Comparison of ENCODE assay signal across 8 mouse cellular contexts in genomic region chr19:6910306-6910705, GRCm38 (mm10). TPM values are rescaled to one million over a fixed set of nuclear protein-coding genes. Genes with fewer than 3 reads are reported as not detected.
DNase-seq lines count a peak whose midpoint lies in the region; ATAC-seq and TF ChIP-seq lines count a peak whose summit lies in the region.
"Not testable (repeated sequence)": the region's sequence is repeated elsewhere in the genome, so short reads cannot be mapped to it uniquely, and the experiment has no call there.

No protein-coding gene starts in this region.

- peak overlapping the region; percentile 79 for H3K9ac ChIP-seq in forebrain, embryonic 16.5 days (replicated peaks; ENCODE audit: low read depth, low read length)
- H3K9ac ChIP-seq in hindbrain, embryonic 14.5 days, result peak overlapping the region; percentile 83
- H3K9ac ChIP-seq in neural tube, embryonic 14.5 days (replicated peaks; ENCODE audit: low read depth, low read length), result peak overlapping the region; percentile 47

- peak overlapping the region; percentile 76 for H3K4me3 ChIP-seq in forebrain, embryonic 16.5 days (replicated peaks; ENCODE audit: low read length)
- peak overlapping the region; percentile 71 for H3K4me3 ChIP-seq in hindbrain, embryonic 14.5 days (replicated peaks; ENCODE audit: low read length)
- H3K4me3 ChIP-seq in left cerebral cortex, adult 2 months, result peak overlapping the region; percentile 91
- peak overlapping the region; percentile 55 for H3K4me3 ChIP-seq in neural tube, embryonic 14.5 days (ENCODE audit: low read depth, low read length)

- H3K9me3 ChIP-seq in forebrain, embryonic 16.5 days (ENCODE audit: control insufficient read depth, low read length); hindbrain, embryonic 14.5 days (ENCODE audit: control insufficient read depth, low read length); neural tube, embryonic 14.5 days (ENCODE audit: control insufficient read depth, low read length): not testable (repeated sequence)

- under 1% methylated on average over 25 of the region's 30 CpGs for WGBS in forebrain, embryonic 16.5 days
- WGBS in hindbrain, embryonic 14.5 days, result under 1% methylated on average over 28 of the region's 30 CpGs
- WGBS in neural tube, embryonic 14.5 days, result 1% methylated on average over 29 of the region's 30 CpGs

- H3K27ac ChIP-seq in forebrain, embryonic 16.5 days (ENCODE audit: low read length), result peak overlapping the region; percentile 98
- H3K27ac ChIP-seq in hindbrain, embryonic 14.5 days, result peak overlapping the region; percentile 97
- H3K27ac ChIP-seq in left cerebral cortex, adult 2 months, result peak overlapping the region; percentile 99
- peak overlapping the region; percentile 98 for H3K27ac ChIP-seq in neural tube, embryonic 14.5 days (ENCODE audit: low read depth, low read length)

- ATAC-seq in forebrain, embryonic 16.5 days, result peak; percentile 6
- ATAC-seq in hindbrain, embryonic 14.5 days (ENCODE audit: low FRiP score); neural tube, embryonic 14.5 days (ENCODE audit: low read depth): not testable (repeated sequence)

- H3K27me3 ChIP-seq in forebrain, embryonic 16.5 days (replicated peaks; ENCODE audit: control insufficient read depth, insufficient read depth, low read length); hindbrain, embryonic 14.5 days (ENCODE audit: control insufficient read depth, insufficient read depth, low read length); neural tube, embryonic 14.5 days (ENCODE audit: control insufficient read depth, insufficient read depth, low read length): not testable (repeated sequence)

- peak; percentile 75 for DNase-seq in NIH3T3 (ENCODE audit: low read depth)
- peak; percentile 48 to 55 for DNase-seq in cerebellum, postnatal 14 days
- DNase-seq in hindbrain, embryonic 14.5 days (ENCODE audit: low spot score); left cerebral cortex, adult 2 months (ENCODE audit: extremely low spot score in 1 of 2, low spot score in 2 of 2): not testable (repeated sequence)
- DNase-seq in lung, postnatal 14 days, result peak; percentile 52
- peak; percentile 66 for DNase-seq in thymus, postnatal 14 days

- peaks cover 15% of the 10 kb centered on the region; the same call in 1 of the 2 replicates for H3K36me3 ChIP-seq in forebrain, embryonic 16.5 days (ENCODE audit: control insufficient read depth, insufficient read depth)
- H3K36me3 ChIP-seq in hindbrain, embryonic 14.5 days (replicated peaks; ENCODE audit: control insufficient read depth, insufficient read depth), result peaks cover 55% of the 10 kb centered on the region
- H3K36me3 ChIP-seq in neural tube, embryonic 14.5 days (ENCODE audit: control insufficient read depth, insufficient read depth, low read length), result peaks cover 27% of the 10 kb centered on the region

- peak overlapping the region; percentile 62 for H3K4me2 ChIP-seq in forebrain, embryonic 16.5 days (ENCODE audit: low read length)
- H3K4me2 ChIP-seq in hindbrain, embryonic 14.5 days (replicated peaks), result peak overlapping the region; percentile 94
- peak overlapping the region; percentile 70 for H3K4me2 ChIP-seq in neural tube, embryonic 14.5 days (ENCODE audit: low read depth, low read length)

- intact Hi-C loops in left cerebral cortex, adult 2 months (cut with DNase I), result not testable (repeated sequence)

- peaks cover 24% of the 10 kb centered on the region for H3K4me1 ChIP-seq in forebrain, embryonic 16.5 days (replicated peaks; ENCODE audit: control insufficient read depth, insufficient read depth, low read length)
- peaks cover 27% of the 10 kb centered on the region for H3K4me1 ChIP-seq in hindbrain, embryonic 14.5 days (replicated peaks; ENCODE audit: control insufficient read depth, insufficient read depth, low read length)
- H3K4me1 ChIP-seq in neural tube, embryonic 14.5 days (ENCODE audit: control insufficient read depth, insufficient read depth, low read length), result peaks cover 18% of the 10 kb centered on the region

- TF ChIP-seq CTCF in left cerebral cortex, adult 2 months (IDR thresholded peaks at IDR 0.05), result not testable (repeated sequence)

RNA-seq across cellular contexts. Expression of gene Prdx5, which starts 0.4 kb away (rescaled TPM):
- polyA plus RNA-seq in forebrain, embryonic 16.5 days (2015; fragmentation: Nextera tagmentation; extraction: Ambion mirVana), result 244 and 272 TPM in 2 replicates
- polyA plus RNA-seq in hindbrain, embryonic 14.5 days (2014; fragmentation: Nextera tagmentation; extraction: Ambion mirVana), result 291 and 300 TPM in 2 replicates
- 100 to 1,000 TPM; 315 to 354 TPM for total RNA-seq in left cerebral cortex, adult 2 months (2021)
- 240 and 272 TPM in 2 replicates for polyA plus RNA-seq in neural tube, embryonic 14.5 days (2014; fragmentation: Nextera tagmentation; extraction: Ambion mirVana)

RNA-seq across cellular contexts. Expression of gene Trmt112, which starts 0.8 kb away (rescaled TPM):
- 104 and 116 TPM in 2 replicates for polyA plus RNA-seq in forebrain, embryonic 16.5 days (2015; fragmentation: Nextera tagmentation; extraction: Ambion mirVana)
- polyA plus RNA-seq in hindbrain, embryonic 14.5 days (2014; fragmentation: Nextera tagmentation; extraction: Ambion mirVana), result 107 and 118 TPM in 2 replicates
- total RNA-seq in left cerebral cortex, adult 2 months (2021), result 10 to 100 TPM; 40.0 to 43.4 TPM
- polyA plus RNA-seq in neural tube, embryonic 14.5 days (2014; fragmentation: Nextera tagmentation; extraction: Ambion mirVana), result 104 and 106 TPM in 2 replicates

RNA-seq across cellular contexts. Expression of gene Esrra, which starts 11.3 kb away (rescaled TPM):
- 16.1 and 18.8 TPM in 2 replicates for polyA plus RNA-seq in forebrain, embryonic 16.5 days (2015; fragmentation: Nextera tagmentation; extraction: Ambion mirVana)
- polyA plus RNA-seq in hindbrain, embryonic 14.5 days (2014; fragmentation: Nextera tagmentation; extraction: Ambion mirVana), result 6.2 and 7.3 TPM in 2 replicates
- 10 to 100 TPM; 66.8 to 69.2 TPM for total RNA-seq in left cerebral cortex, adult 2 months (2021)
- polyA plus RNA-seq in neural tube, embryonic 14.5 days (2014; fragmentation: Nextera tagmentation; extraction: Ambion mirVana), result 6.9 and 8.4 TPM in 2 replicates

RNA-seq across cellular contexts. Expression of gene Catsperz, which starts 14.9 kb away (rescaled TPM):
- polyA plus RNA-seq in forebrain, embryonic 16.5 days (2015; fragmentation: Nextera tagmentation; extraction: Ambion mirVana), result 0.37 and 0.89 TPM in 2 replicates
- 1.7 and 2.3 TPM in 2 replicates for polyA plus RNA-seq in hindbrain, embryonic 14.5 days (2014; fragmentation: Nextera tagmentation; extraction: Ambion mirVana)
- total RNA-seq in left cerebral cortex, adult 2 months (2021), result 10 to 100 TPM; 23.1 TPM
- polyA plus RNA-seq in neural tube, embryonic 14.5 days (2014; fragmentation: Nextera tagmentation; extraction: Ambion mirVana), result 0.94 and 5.6 TPM in 2 replicates

RNA-seq across cellular contexts. Expression of gene Kcnk4, which starts 24.0 kb away (rescaled TPM):
- 2.1 and 3.3 TPM in 2 replicates for polyA plus RNA-seq in forebrain, embryonic 16.5 days (2015; fragmentation: Nextera tagmentation; extraction: Ambion mirVana)
- polyA plus RNA-seq in hindbrain, embryonic 14.5 days (2014; fragmentation: Nextera tagmentation; extraction: Ambion mirVana), result 8.5 and 10.9 TPM in 2 replicates
- 10 to 100 TPM; 39.1 to 39.2 TPM for total RNA-seq in left cerebral cortex, adult 2 months (2021)
- polyA plus RNA-seq in neural tube, embryonic 14.5 days (2014; fragmentation: Nextera tagmentation; extraction: Ambion mirVana), result 9.4 and 9.9 TPM in 2 replicates
